Mouse (Mus musculus): ENCODE data around the gene Cyp4a32. TPM values are rescaled to one million over a fixed set of nuclear protein-coding genes. Genes with fewer than 3 reads are reported as not detected.

Gene Cyp4a32
- polyA plus RNA-seq, 1 experiment = not detected

DNA sequence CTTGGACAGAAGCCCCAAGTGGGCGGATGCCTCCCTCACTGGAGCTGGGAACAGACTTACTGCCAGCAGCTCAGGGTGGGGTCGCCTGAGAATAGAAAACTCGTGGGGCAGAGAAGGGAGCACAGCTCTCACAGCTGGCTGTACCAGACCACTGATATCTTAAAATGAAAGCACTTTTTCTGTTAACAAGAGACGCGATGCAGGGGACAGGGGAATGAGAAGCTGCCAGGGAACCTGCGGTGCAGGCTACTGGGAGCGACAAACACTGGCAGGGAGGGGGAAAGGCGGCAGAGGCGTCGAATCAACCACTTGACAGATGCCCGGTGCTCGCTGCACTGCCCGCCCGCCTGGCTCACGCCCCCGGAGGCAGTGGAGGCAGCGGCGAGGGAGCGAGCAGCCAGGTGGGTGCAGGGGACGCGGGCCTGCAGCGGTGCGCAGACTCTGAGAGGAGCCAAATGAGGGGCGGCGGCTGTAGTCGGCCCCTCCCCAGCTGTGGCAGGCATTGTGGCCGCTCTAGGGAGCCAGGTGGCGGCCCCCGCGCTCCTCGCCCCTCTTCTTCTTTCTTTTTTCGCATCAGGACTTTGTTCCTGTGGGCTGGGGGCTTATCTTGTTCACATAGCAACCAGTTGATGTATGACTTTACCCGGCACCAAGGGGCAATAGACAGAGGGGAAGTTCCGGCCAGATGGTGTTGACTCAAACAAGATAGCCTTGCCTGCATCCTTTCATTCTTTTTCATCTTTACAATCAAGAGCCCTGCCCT lies 56.5 kb downstream of the Cyp4a32 start:
- TF ChIP-seq POLR2A (IDR thresholded peaks at IDR 0.05; ENCODE audit: low read depth, low read length) (no peak), CTCF (IDR thresholded peaks at IDR 0.05; ENCODE audit: extremely low read depth, insufficient read depth, insufficient read length, insufficient replicate concordance) (no peak)
- WGBS = 2% methylated on average over 34 of the region's 34 CpGs
- Histone ChIP-seq H3K4me3 (ENCODE audit: extremely low read depth, insufficient read depth, insufficient read length) (peak overlapping the region; percentile 38), H3K36me3 (ENCODE audit: control insufficient read depth, insufficient read depth, low read length) (no peaks in the 10 kb centered on the region), H3K4me1 (ENCODE audit: control insufficient read depth, insufficient read depth, insufficient read length) (no peaks in the 10 kb centered on the region), H3K27me3 (ENCODE audit: control insufficient read depth, insufficient read depth, low read length) (no peaks in the 10 kb centered on the region), H3K27ac (ENCODE audit: insufficient read depth, low read length) (no peak overlapping the region)
- no peak for DNase-seq (ENCODE audit: low read depth in 1 of 2, low spot score in 2 of 2)

GRCm38 (mm10) chr4:115657867-115658249 lies 57.1 kb downstream of the Cyp4a32 start:
- Histone ChIP-seq H3K27me3 (ENCODE audit: control insufficient read depth, insufficient read depth, low read length) (no peaks in the 10 kb centered on the region), H3K27ac (ENCODE audit: insufficient read depth, low read length) (no peak overlapping the region), H3K4me1 (ENCODE audit: control insufficient read depth, insufficient read depth, insufficient read length) (no peaks in the 10 kb centered on the region), H3K36me3 (ENCODE audit: control insufficient read depth, insufficient read depth, low read length) (no peaks in the 10 kb centered on the region), H3K4me3 (ENCODE audit: extremely low read depth, insufficient read depth, insufficient read length) (no peak overlapping the region)
- no peak for DNase-seq (ENCODE audit: low read depth in 1 of 2, low spot score in 2 of 2)
- TF ChIP-seq CTCF (IDR thresholded peaks at IDR 0.05; ENCODE audit: extremely low read depth, insufficient read depth, insufficient read length, insufficient replicate concordance) = no peak
- TF ChIP-seq POLR2A (IDR thresholded peaks at IDR 0.05; ENCODE audit: low read depth, low read length) = no peak

GRCm38 (mm10) chr4:115659190-115659589 lies 58.4 kb downstream of the Cyp4a32 start:
- no peak overlapping the region for H3K27ac ChIP-seq (ENCODE audit: insufficient read depth, low read length)
- no peaks in the 10 kb centered on the region for H3K27me3 ChIP-seq (ENCODE audit: control insufficient read depth, insufficient read depth, low read length)
- H3K4me1 ChIP-seq (ENCODE audit: control insufficient read depth, insufficient read depth, insufficient read length) = no peaks in the 10 kb centered on the region
- H3K4me3 ChIP-seq (ENCODE audit: extremely low read depth, insufficient read depth, insufficient read length) = no peak overlapping the region
- TF ChIP-seq POLR2A (IDR thresholded peaks at IDR 0.05; ENCODE audit: low read depth, low read length) (no peak), CTCF (IDR thresholded peaks at IDR 0.05; ENCODE audit: extremely low read depth, insufficient read depth, insufficient read length, insufficient replicate concordance) (no peak)
- no peak for DNase-seq (ENCODE audit: low read depth in 1 of 2, low spot score in 2 of 2)
- H3K36me3 ChIP-seq (ENCODE audit: control insufficient read depth, insufficient read depth, low read length) = no peaks in the 10 kb centered on the region

Other genes with a start within 250 kb of the Cyp4a32 start
- gene Cyp4a12b, start 189.3 kb upstream of the Cyp4a32 start, polyA plus RNA-seq (2012; rRNA removed) = not detected in 2 replicates
- not detected in 2 replicates for gene Cyp4a30b, start 148.4 kb upstream of the Cyp4a32 start, polyA plus RNA-seq (2012; rRNA removed)
- not detected in 2 replicates for gene Cyp4a14, start 104.8 kb upstream of the Cyp4a32 start, polyA plus RNA-seq (2012; rRNA removed)
- 0.06 TPM in 1 of 2 replicates, not detected in the other for gene Cyp4a10, start 82.7 kb upstream of the Cyp4a32 start, polyA plus RNA-seq (2012; rRNA removed)
- not detected in 2 replicates for gene Cyp4a31, start 37.3 kb upstream of the Cyp4a32 start, polyA plus RNA-seq (2012; rRNA removed)
- 9.5 and 9.8 TPM in 2 replicates for gene Cyp4b1, start 46.8 kb downstream of the Cyp4a32 start, polyA plus RNA-seq (2012; rRNA removed)
- gene Efcab14, start 136.8 kb downstream of the Cyp4a32 start, polyA plus RNA-seq (2012; rRNA removed) = 12.8 and 19.6 TPM in 2 replicates
- gene Tex38, start 180.0 kb downstream of the Cyp4a32 start, polyA plus RNA-seq (2012; rRNA removed) = 0.14 and 0.32 TPM in 2 replicates
- gene Atpaf1, start 183.8 kb downstream of the Cyp4a32 start, polyA plus RNA-seq (2012; rRNA removed) = 20.2 and 35.6 TPM in 2 replicates
- 34.5 and 43.3 TPM in 2 replicates for gene Mob3c, start 227.1 kb downstream of the Cyp4a32 start, polyA plus RNA-seq (2012; rRNA removed)
- 68.2 and 69.2 TPM in 2 replicates for gene Mknk1, start 238.2 kb downstream of the Cyp4a32 start, polyA plus RNA-seq (2012; rRNA removed)

All from spleen, adult 2 months (tissue).